Mouse (Mus musculus) CH12.LX (cell line): ENCODE results near the gene Ptprd. TPM values are rescaled to one million over a fixed set of nuclear protein-coding genes. Genes with fewer than 3 reads are reported as not detected.

Source experiments
- DNase-seq: peaks from one replicate; pipeline ENCODE4 v3.0.0-alpha.2; 2013; ENCODE audit errors: extremely low read depth
- H3K27ac ChIP-seq: 2 replicates; pipeline ENCODE4 v1.5.1; 2012; ENCODE audit warnings: low read depth, mild to moderate bottlenecking, control low read depth, moderate library complexity; ENCODE audit not compliant: insufficient read depth
- H3K27me3 ChIP-seq: replicated peaks from 2 replicates; pipeline ENCODE3; 2012; ENCODE audit warnings: inconsistent platforms
- H3K36me3 ChIP-seq, 2 experiments: replicated peaks in 1 of 2; 2 replicates each; pipeline versions ENCODE3 to v1.6.1; 2012; ENCODE audit warnings: inconsistent platforms in 1 of 2, low read length in 1 of 2, mild to moderate bottlenecking in 1 of 2, mixed read lengths in 1 of 2, moderate library complexity in 1 of 2; ENCODE audit not compliant: control insufficient read depth in 1 of 2, insufficient read depth in 1 of 2
- H3K4me1 ChIP-seq, 2 experiments: 2 replicates each; pipeline ENCODE4 v1.6.1; 2012; ENCODE audit warnings: inconsistent platforms in 1 of 2, moderate library complexity in 1 of 2; ENCODE audit not compliant: insufficient read depth in 2 of 2, control insufficient read depth in 1 of 2
- H3K4me2 ChIP-seq: 2 replicates; pipeline ENCODE4 v1.6.1; 2012; ENCODE audit warnings: low read depth, mild to moderate bottlenecking, control low read depth; ENCODE audit not compliant: poor library complexity, insufficient read depth, severe bottlenecking
- H3K4me3 ChIP-seq, 3 experiments: fragments of 150-350 bp in 1 of 3; sonication (generic) in 1 of 3; replicated peaks in 1 of 3; 2 replicates each; pipeline versions ENCODE3 to v1.5.1; 2011 to 2012; ENCODE audit warnings: low read depth in 2 of 3, low read length in 2 of 3, mild to moderate bottlenecking in 2 of 3, moderate library complexity in 2 of 3, control low read depth in 1 of 3, improper control_type of control experiment in 1 of 3, inconsistent platforms in 1 of 3, mixed read lengths in 1 of 3; ENCODE audit not compliant: poor library complexity in 1 of 3
- H3K79me2 ChIP-seq: replicated peaks from 2 replicates; pipeline ENCODE4 v1.6.1; 2012; ENCODE audit warnings: mild to moderate bottlenecking, moderate library complexity; ENCODE audit not compliant: control insufficient read depth, poor library complexity, insufficient read depth, severe bottlenecking; ENCODE audit errors: extremely low read depth
- H3K9ac ChIP-seq: 2 replicates; pipeline ENCODE4 v1.6.1; 2012; ENCODE audit warnings: low read depth, mild to moderate bottlenecking, control low read depth, moderate library complexity; ENCODE audit not compliant: insufficient read depth
- H3K9me3 ChIP-seq: replicated peaks from 2 replicates; pipeline ENCODE3; 2012; ENCODE audit warnings: low read length, inconsistent platforms, mixed read lengths
- BHLHE40 ChIP-seq: IDR thresholded peaks from 2 replicates; pipeline ENCODE4 v1.6.1; 2011; ENCODE audit warnings: mild to moderate bottlenecking, low read depth, low read length, improper control_type of control experiment
- CHD1 ChIP-seq: IDR thresholded peaks from 2 replicates; pipeline ENCODE4 v1.6.1; 2012; ENCODE audit warnings: low read depth, low read length, improper control_type of control experiment, inconsistent platforms
- CHD2 ChIP-seq: IDR thresholded peaks from 2 replicates; pipeline ENCODE4 v1.6.1; 2011; ENCODE audit warnings: low read length, improper control_type of control experiment
- CTCF ChIP-seq, 2 experiments: IDR thresholded peaks in 1 of 2; conservative IDR thresholded peaks in 1 of 2; 2 replicates each; pipeline ENCODE4 v1.5.1; 2011 to 2012; ENCODE audit warnings: low read depth in 2 of 2, low read length in 2 of 2, improper control_type of control experiment in 1 of 2, inconsistent platforms in 1 of 2, mild to moderate bottlenecking in 1 of 2, moderate library complexity in 1 of 2
- E2F4 ChIP-seq: IDR thresholded peaks from 2 replicates; pipeline ENCODE4 v1.6.1; 2011; ENCODE audit warnings: low read depth, low read length, improper control_type of control experiment; ENCODE audit not compliant: insufficient replicate concordance
- ETS1 ChIP-seq: conservative IDR thresholded peaks from 2 replicates; pipeline ENCODE4 v1.6.1; 2012; ENCODE audit warnings: low read depth, mild to moderate bottlenecking, inconsistent platforms, low read length, improper control_type of control experiment, moderate library complexity
- HCFC1 ChIP-seq: IDR thresholded peaks from 2 replicates; pipeline ENCODE4 v1.6.1; 2012; ENCODE audit warnings: low read depth, mild to moderate bottlenecking, inconsistent platforms, low read length, improper control_type of control experiment
- IRF4 ChIP-seq: IDR thresholded peaks from 2 replicates; pipeline ENCODE4 v1.6.1; 2014; ENCODE audit warnings: low read depth, mild to moderate bottlenecking, inconsistent platforms, low read length, improper control_type of control experiment
- JUN ChIP-seq: IDR thresholded peaks from 2 replicates; pipeline ENCODE4 v1.6.1; 2011; ENCODE audit warnings: low read depth, mild to moderate bottlenecking, low read length, improper control_type of control experiment, moderate library complexity; ENCODE audit not compliant: insufficient read depth
- KAT2A ChIP-seq: IDR thresholded peaks from 2 replicates; pipeline ENCODE4 v1.6.1; 2012; ENCODE audit warnings: low read length, improper control_type of control experiment, inconsistent platforms; ENCODE audit not compliant: insufficient replicate concordance
- MAFK ChIP-seq: IDR thresholded peaks from 2 replicates; pipeline ENCODE4 v1.6.1; 2011; ENCODE audit warnings: low read length, improper control_type of control experiment; ENCODE audit not compliant: insufficient replicate concordance
- MAX ChIP-seq: IDR thresholded peaks from 2 replicates; pipeline ENCODE4 v1.6.1; 2011; ENCODE audit warnings: low read length, improper control_type of control experiment
- MEF2A ChIP-seq: IDR thresholded peaks from 2 replicates; pipeline ENCODE4 v1.6.1; 2014; ENCODE audit warnings: low read depth, mild to moderate bottlenecking, inconsistent platforms, low read length, improper control_type of control experiment, borderline replicate concordance
- MXI1 ChIP-seq: IDR thresholded peaks from 2 replicates; pipeline ENCODE4 v1.6.1; 2011; ENCODE audit warnings: mild to moderate bottlenecking, low read depth, low read length, improper control_type of control experiment
- MYC ChIP-seq: IDR thresholded peaks from 2 replicates; pipeline ENCODE4 v1.6.1; 2011; ENCODE audit warnings: low read depth, mild to moderate bottlenecking, improper control_type of control experiment, low read length
- NELFE ChIP-seq: IDR thresholded peaks from 2 replicates; pipeline ENCODE4 v1.6.1; 2011; ENCODE audit warnings: low read depth, low read length, improper control_type of control experiment
- PAX5 ChIP-seq: IDR thresholded peaks from 2 replicates; pipeline ENCODE4 v1.6.1; 2012; ENCODE audit warnings: low read length, inconsistent platforms, mixed read lengths
- POLR2A ChIP-seq: IDR thresholded peaks from 2 replicates; pipeline ENCODE4 v1.6.1; 2011; ENCODE audit warnings: low read depth, mild to moderate bottlenecking, improper control_type of control experiment, low read length
- POLR2AphosphoS2 ChIP-seq: IDR thresholded peaks from 2 replicates; pipeline ENCODE4 v1.6.1; 2011; ENCODE audit warnings: low read depth, low read length, improper control_type of control experiment
- SIN3A ChIP-seq: IDR thresholded peaks from 2 replicates; pipeline ENCODE4 v1.6.1; 2012; ENCODE audit warnings: low read length, improper control_type of control experiment, inconsistent platforms
- SMC3 ChIP-seq: IDR thresholded peaks from 2 replicates; pipeline ENCODE4 v1.6.1; 2011; ENCODE audit warnings: low read depth, low read length, improper control_type of control experiment
- TCF12 ChIP-seq: IDR thresholded peaks from 2 replicates; pipeline ENCODE4 v1.6.1; 2014; ENCODE audit warnings: low read depth, mild to moderate bottlenecking, inconsistent platforms, low read length, improper control_type of control experiment
- USF1 ChIP-seq: IDR thresholded peaks from 2 replicates; pipeline ENCODE4 v1.6.1; 2014; ENCODE audit warnings: low read depth, mild to moderate bottlenecking, inconsistent platforms, low read length, improper control_type of control experiment
- USF2 ChIP-seq: conservative IDR thresholded peaks from 2 replicates; pipeline ENCODE4 v1.6.1; 2011; ENCODE audit warnings: low read depth, low read length, improper control_type of control experiment
- ZC3H11A ChIP-seq: IDR thresholded peaks from 2 replicates; pipeline ENCODE4 v1.6.1; 2012; ENCODE audit warnings: low read depth, mild to moderate bottlenecking, inconsistent platforms, low read length, improper control_type of control experiment
- ZKSCAN1 ChIP-seq: IDR thresholded peaks from 2 replicates; pipeline ENCODE4 v1.6.1; 2012; ENCODE audit warnings: low read depth, inconsistent platforms, low read length, improper control_type of control experiment, borderline replicate concordance
- dilution Hi-C: fragments of 300-500 bp; cut with MboI; formaldehyde crosslinking; loops from 2 replicates; pipeline ENCODE4 v1.14.3; 2020; ENCODE audit warnings: low sequenced_read_pairs; ENCODE audit not compliant: extremely low pct_unique_long_range_greater_than_20kb, extremely low pct_ligation_motif_present
- in situ Hi-C: fragments of 300-500 bp; cut with MboI; formaldehyde crosslinking; loops from 3 replicates; pipeline ENCODE4 v1.14.3; 2019; ENCODE audit warnings: low sequenced_read_pairs, low pct_ligation_motif_present, low pct_unique_long_range_greater_than_20kb, mixed read lengths
- polyA plus RNA-seq: library from polyadenylated mRNA; unstranded; fragments of >175 nt; gene quantifications from 2 replicates; pipeline ENCODE4 v1.2.1, GENCODE M21; 2012; ENCODE audit warnings: low read depth; ENCODE audit not compliant: insufficient read length
- total RNA-seq, 2 experiments: library from RNA; depleted of rRNA; stranded (reverse); fragments of 300-350 nt in 1 of 2; fragments of >200 nt in 1 of 2; gene quantifications; 2 replicates each; pipeline ENCODE4 v1.2.3; 2012 to 2014

Ptprd gene
- total and polyA plus RNA-seq, 3 experiments, result not detected

GRCm38 (mm10) chr4:76485848-76486247 lies 1725.9 kb downstream of the Ptprd start:
- H3K27ac ChIP-seq, result no peak overlapping the region
- dilution Hi-C loops (no loop called here), in situ Hi-C loops (no loop called here)
- no peak for DNase-seq
- no peaks in the 10 kb centered on the region for H3K79me2 ChIP-seq
- no peak overlapping the region for H3K4me2 ChIP-seq
- TF ChIP-seq USF2 (no peak), MAX (no peak)
- H3K9ac ChIP-seq, result no peak overlapping the region
- no peak overlapping the region for H3K4me3 ChIP-seq
- peaks cover 44% of the 10 kb centered on the region for H3K9me3 ChIP-seq
- H3K36me3 ChIP-seq, result no peaks in the 10 kb centered on the region
- no peaks in the 10 kb centered on the region for H3K27me3 ChIP-seq
- H3K4me1 ChIP-seq, result no peaks in the 10 kb centered on the region

- H3K4me1 ChIP-seq, result no peaks in the 10 kb centered on the region
- DNase-seq, result no peak
- H3K27me3 ChIP-seq, result no peaks in the 10 kb centered on the region
- in situ Hi-C loops, result no loop called here
- H3K36me3 ChIP-seq, result no peaks in the 10 kb centered on the region
- H3K4me2 ChIP-seq, result no peak overlapping the region
- dilution Hi-C loops, result no loop called here
- TF ChIP-seq MYC (no peak), ZC3H11A (no peak), MAFK (no peak), ZKSCAN1 (no peak), USF1 (no peak), MAX (no peak), POLR2A (no peak)
- H3K9ac ChIP-seq, result no peak overlapping the region
- H3K9me3 ChIP-seq, result peaks cover 34% of the 10 kb centered on the region
- H3K27ac ChIP-seq, result no peak overlapping the region
- no peak overlapping the region for H3K4me3 ChIP-seq
- H3K79me2 ChIP-seq, result no peaks in the 10 kb centered on the region
These were observed 1743.2 kb downstream of the Ptprd start for GRCm38 (mm10) chr4:76468366-76469100.

GRCm38 (mm10) chr4:76464682-76465081 lies 1747.1 kb downstream of the Ptprd start:
- no peak for TF ChIP-seq BHLHE40
- no peak for TF ChIP-seq TCF12
- no peak for TF ChIP-seq HCFC1
- no peak for TF ChIP-seq KAT2A
- no peak for TF ChIP-seq MXI1
- no peak for TF ChIP-seq SMC3
- TF ChIP-seq JUN, result no peak
- TF ChIP-seq MAX, result no peak
- no peak for TF ChIP-seq NELFE
- no peak for TF ChIP-seq SIN3A
- TF ChIP-seq CHD1, result no peak
- no peak for TF ChIP-seq E2F4
- TF ChIP-seq IRF4, result no peak
- TF ChIP-seq ZC3H11A, result no peak
- no peak for TF ChIP-seq PAX5
- TF ChIP-seq MEF2A, result no peak
- TF ChIP-seq ETS1, result no peak
- TF ChIP-seq CTCF (conservative IDR thresholded peaks at IDR 0.05 in 1 of 2, IDR thresholded peaks at IDR 0.05 in 1 of 2; ENCODE audit: low read depth in 2 of 2, low read length in 2 of 2), result no peak
- TF ChIP-seq POLR2AphosphoS2, result no peak
- no peak for TF ChIP-seq CHD2
- Histone ChIP-seq H3K4me3 (no peak overlapping the region), H3K27ac (no peak overlapping the region), H3K27me3 (no peaks in the 10 kb centered on the region), H3K36me3 (no peaks in the 10 kb centered on the region), H3K79me2 (no peaks in the 10 kb centered on the region), H3K9me3 (peaks cover 36% of the 10 kb centered on the region), H3K4me2 (no peak overlapping the region), H3K9ac (no peak overlapping the region), H3K4me1 (no peaks in the 10 kb centered on the region)
- dilution Hi-C loops (no loop called here), in situ Hi-C loops (no loop called here)
- DNase-seq, result no peak
